Mouse (Mus musculus) thymus, postnatal 36 days (tissue): Measurements from ENCODE around the gene Bag2.
"Not testable (repeated sequence)": the region's sequence is repeated elsewhere in the genome, so short reads cannot be mapped to it uniquely, and the experiment has no call there.

ENCODE experiments used
- DNase-seq, 2 experiments: peaks; one replicate each; pipeline ENCODE4 v3.0.0; 2022; ENCODE audit warnings: mixed read lengths in 2 of 2

The Bag2 gene

DNA sequence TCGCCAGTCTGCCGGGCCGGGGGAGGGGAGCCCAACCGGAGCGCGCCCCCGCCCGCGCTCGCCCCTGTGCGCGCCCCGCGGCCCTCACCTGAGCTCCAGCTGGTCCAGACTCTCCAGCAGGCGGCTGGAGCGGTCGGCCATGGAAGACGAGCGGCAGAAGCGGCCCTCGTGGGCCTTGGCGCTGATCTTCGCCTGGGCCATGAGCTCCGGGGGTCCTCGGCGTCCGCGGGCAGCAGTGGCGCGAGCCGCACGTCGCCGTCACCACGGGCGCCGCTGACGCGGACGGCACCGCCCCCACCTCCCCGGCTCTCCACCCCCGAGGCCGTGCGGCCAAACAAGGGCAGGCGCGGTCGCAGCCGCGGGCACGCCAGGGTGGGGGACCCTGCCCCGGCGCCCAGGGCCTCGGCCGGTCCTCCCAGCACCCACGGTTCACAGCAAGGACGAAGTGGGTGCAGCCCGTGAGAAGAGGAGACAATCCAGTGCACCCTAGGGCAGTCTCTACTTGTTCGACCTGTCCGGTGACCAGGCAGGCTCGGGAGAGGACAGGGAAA lies at the start of gene Bag2:
Gene Bag2 (minus strand): TSS at position 305 of the 551 bp plus-strand sequence.
- DNase-seq: peak; percentile 55 to 58

DNA sequence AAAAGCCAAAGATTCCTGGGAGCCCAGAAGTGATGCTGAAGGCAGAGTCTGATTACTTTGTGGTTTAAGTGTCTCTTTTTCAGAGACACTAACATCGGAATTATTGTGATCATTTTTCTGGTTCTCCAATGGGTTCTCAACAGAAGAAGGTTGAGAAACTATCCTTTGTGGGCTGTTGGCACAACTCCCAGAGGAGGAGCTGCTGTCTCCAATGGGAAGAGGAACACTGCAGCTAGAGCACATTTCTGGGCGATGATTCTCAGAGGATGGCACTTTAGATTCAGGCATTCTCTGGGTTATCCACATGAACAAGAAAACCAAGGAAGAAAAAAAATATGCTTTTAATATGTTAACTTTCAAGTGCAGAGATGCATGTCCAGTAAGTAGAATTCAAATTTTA lies 45.7 kb upstream of the Bag2 start:
- no peak for DNase-seq

DNA sequence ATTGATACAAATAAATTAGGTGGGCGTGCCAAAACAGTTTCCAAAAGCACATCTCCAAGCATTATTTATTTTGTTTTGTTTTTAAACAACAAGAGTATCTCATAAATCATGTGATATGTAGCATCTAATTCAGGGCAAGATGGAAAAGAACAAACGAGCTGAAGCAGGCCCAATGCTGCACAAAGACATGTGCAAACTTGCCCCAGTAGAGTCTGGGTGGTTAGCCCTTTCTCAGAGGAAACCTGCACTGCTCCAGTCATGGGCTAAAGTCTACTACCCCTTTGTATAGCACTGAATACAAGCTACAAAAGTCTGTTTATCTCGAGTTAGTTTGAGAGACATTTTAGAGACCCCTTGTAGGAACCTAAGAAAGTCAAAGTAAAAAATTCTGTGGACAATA lies 42.0 kb upstream of the Bag2 start:
- DNase-seq: no peak

DNA sequence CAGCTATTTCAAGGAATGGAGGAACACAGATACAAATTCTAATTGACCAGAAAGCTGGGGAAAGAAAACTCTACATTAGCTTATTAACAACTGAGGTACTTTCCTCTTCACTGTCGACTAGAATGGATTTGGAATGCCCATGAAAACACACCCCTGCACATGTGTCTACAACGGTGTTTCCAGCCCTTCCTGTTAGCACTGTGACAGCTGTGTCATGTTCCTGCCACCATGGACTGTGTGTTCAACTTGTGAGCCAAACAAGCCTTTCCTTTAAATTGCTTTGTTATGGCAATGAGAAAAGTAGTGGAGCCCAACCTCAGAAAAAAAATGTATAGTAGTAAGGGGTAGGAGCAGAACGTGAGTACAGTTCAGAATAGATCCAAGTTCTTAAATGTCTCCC lies 30.9 kb upstream of the Bag2 start:
- DNase-seq: no peak

DNA sequence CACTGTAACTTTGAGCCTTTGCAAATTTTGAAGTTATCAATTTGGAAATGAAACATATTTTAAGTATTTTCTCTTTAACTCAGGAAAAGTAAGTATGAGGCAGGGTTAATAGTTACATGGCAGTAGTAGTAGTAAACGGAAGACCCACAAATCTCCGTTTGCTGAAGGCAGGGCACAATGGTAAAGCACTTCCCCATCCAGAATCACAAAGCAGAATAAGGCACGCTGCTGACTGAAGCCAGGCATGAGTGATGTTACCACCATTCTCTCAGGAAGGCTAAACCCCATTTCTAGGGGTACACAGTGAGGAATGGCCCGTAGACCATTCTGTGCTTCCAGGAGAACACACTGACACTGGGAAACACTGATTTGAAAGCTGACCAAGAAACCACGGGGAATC lies 30.5 kb upstream of the Bag2 start:
- DNase-seq: no peak

DNA sequence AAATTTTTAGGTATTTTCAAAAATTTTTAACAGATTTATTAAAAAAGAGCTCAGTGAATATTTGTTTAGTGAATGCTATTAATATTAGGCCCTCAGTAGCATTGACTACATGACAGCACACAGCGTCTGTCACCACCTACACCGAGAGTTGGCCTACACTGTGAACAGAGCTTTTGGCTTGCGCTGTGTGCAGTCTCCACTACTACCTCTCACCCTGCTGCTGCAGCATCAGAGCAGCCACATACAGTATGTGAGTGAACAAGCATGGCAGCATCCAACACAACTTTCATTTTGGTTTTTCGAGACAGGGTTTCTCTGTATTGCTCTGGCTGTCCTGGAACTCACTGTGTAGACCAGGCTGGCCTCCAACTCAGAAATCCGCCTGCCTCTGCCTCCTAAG lies 27.0 kb upstream of the Bag2 start:
- no peak for DNase-seq

DNA sequence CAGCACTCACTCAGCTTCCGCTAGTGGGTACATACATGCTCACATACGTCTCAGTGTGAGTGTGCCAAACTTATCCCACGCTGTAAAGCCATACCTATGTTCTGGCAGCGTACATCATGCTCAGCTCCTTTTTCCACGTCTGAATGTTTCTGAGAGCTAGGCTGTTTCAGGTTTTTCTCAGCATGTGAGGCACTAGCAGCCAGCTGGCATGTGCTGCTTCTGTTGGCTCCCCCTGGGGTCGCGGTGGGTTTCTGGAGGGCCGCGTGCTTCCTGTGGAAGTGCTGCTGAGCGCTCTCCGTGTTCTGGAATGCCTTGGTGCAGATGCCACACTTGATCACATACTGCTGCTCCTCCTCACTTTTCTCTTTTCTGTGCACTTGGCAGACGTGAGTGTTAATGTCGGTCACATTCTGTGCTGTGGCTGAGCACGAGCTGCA lies 18.6 kb upstream of the Bag2 start:
- no peak for DNase-seq

DNA sequence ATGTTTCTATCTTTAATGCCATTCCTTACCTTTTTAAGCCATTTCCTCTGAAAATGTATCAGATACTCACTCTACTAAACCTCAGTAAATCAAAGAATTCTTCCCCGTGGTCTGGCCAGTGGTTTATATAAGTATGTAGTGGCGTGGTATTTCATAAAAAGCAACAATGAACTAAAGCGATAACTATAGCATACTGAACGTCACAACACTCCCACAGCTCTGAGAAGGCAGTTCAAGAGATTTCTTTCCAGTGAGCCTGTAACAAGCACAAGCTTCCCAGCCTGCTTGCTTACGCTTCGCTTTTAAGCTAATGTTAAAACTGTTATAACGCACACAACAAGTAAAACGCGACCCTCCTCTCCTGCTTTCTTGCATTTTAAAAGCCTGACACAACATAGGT lies 14.5 kb upstream of the Bag2 start:
- no peak for DNase-seq

DNA sequence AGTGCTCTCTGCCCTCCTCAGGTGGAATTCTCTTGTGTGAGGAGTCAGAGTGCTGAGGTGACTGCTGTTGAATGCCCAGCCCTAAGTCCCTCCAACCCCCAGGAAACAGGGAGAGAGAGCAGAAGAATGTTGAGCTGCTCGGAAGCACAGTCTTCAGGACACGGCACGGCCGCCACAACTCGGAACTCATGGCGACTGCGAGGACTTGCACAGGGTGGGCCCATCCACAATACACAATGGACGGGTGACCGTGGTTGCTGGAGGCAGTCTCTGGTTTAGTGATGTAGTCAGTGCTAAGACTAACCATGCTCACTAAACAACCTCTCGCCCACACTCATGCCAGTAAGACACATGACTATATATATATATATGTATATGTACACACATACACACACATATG lies 14.0 kb upstream of the Bag2 start:
- no peak for DNase-seq

DNA sequence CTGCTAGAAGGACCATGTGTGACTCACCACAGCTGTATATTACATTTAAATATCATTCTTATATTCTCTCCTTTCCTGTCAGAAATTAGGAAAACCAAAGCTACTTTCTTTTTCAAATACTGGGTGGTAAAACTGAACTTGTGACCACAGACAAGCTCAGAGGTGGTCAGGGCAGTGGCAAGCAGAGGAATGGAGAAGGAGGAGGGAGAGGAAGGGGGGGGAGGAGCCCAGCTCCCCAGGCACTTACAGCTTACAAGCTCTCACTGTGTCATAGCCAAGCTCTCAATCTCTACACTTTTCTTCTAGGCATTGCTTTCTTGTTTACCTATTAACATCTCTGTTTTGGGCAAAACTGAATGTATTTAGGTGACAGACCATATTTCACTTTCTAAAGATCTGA lies 11.2 kb upstream of the Bag2 start:
- DNase-seq: no peak

DNA sequence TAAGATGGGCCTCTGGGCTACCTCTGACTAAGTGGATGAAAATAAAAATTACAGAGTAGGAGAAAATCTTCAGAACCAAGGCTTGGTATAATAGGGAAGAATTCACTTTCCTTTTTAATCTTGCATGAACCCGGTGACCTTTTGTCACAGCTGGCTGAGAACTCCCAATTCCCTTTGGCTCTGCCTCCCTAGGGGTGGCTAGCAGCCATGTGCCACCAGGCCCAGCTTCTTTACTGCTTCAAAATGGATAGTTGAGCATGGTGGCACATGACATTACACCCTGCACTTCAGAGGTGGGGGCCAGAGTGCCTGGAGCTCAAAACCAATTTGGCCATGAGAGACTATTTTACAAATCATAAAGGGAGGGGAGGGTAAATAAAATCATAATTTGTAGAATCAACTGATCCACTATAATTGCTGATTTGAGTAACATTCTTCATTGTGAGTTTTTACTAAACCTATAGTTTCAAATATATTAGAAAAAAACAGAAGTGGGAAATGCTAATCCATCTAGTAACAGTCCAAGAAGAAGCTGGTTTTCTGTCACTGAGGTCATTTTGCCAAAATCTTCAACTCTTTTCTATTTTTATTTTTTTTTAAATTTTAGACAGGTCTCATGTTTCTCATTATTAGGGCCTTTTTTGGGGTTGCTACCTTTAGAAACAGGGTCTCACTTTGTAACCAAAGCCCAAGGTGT lies 10.6 kb upstream of the Bag2 start:
- no peak for DNase-seq

DNA sequence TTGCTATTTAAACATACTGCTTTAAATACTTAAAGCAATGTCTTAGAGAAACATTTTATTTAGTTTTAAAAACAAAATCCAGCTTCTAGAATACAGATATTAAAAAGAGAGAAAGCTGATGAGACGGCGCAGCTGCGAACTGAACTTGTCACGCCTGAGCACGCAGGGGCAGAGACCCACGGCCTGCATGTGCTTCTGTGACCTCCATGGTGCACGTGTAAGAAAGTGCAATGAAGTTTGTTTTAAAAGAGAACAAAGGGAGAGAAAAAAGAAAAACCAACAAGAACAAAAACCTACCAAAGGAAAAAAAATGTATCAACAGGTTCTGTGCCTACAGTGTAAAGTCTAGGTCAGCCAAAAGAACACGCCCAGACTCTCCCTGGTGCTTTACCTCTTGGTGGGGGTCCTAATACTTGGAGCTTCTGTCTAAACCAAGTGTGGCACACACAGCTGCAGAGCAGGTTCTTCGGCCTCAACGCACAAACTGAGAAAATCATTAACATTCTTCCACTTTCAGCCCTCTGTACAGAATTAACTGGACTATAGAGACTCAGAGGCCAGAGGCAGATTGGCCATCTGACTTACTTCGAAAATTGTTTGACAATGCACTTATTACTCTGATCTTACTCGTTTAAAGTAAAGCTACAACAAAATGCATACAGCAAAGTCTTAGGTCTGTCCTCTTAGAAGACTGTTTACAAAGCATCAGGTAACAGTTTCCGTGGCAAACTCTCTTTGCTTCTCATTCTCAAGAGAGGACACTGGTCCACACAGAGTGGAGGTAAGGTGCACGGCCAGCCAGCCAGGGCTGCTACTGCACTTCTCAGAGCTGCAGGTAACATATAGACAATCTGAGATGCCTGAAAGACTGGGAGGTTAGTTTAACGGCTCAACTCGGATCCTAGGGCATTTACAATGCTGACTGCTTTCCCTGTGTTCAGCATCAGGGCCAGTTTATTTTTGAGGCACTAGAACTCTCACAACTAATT lies 9.2 kb upstream of the Bag2 start:
- DNase-seq: no peak

DNA sequence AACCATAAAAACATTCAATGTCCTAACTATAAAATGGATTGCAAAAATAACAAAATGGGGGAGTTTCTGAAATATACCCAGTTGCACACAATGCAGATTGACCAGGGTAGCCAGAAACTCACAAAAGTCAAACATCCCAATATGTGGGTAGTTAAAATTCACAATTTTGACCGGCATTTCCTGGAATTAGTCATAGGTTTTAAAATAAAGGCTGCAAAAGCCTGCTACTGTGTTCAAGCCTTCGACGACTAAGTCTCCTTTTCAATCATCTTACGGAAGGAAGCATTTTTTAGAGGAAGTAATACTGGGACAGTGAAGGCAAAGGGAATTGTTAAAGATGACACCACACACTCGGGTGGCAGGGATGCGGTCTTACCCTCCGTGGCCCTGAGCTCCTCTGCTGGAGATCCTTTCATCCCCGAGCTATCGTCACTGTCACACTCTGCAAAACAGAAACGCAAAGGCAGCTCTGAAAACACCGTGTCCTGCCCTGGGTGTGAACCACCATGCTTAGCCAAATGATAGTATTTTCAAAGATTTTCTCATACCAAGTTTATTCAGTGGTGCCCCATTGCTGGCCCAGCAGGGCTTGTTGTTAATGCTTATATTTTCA lies 8.0 kb upstream of the Bag2 start:
- no peak for DNase-seq

DNA sequence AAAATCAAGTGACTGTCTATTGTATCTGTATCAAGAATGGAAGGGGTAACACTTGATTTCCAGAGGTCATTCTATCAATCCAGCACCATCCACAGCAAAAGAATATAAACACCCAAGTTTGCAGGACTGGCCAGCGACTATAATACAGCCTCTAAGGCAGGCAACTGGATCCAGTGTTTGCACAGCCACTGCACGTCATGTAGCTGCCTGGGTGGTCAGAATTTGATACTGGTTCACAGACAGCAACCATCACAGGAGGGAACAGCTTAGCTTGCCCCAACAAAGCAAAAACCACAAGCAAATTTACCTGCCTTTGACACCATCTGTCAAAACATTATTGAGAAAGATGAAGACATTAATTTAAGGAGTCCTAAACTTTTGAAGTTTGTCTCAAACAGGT lies 6.2 kb upstream of the Bag2 start:
- no peak for DNase-seq

DNA sequence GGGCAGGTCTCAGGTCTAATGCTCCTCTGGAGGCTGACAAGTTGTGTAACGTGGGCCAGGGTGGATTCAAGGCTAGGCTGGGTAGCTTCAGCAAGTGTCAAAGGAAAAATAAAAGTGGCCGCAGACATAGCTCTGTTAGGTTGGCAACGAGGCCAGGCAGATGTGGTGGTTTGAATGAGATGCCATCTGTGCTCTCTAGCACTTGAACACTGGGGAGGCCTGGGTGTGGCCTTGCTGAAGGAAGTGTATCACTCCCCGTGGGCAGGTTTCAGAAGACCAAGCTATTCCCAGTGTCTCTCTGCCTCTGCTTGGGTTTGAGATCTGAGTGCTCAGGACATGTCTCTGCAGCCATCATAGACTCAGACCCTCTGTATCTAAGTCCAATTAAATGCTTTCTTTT lies 893 bp upstream of the Bag2 start:
- peak in 1 of 2 experiments; percentile 14 for DNase-seq

DNA sequence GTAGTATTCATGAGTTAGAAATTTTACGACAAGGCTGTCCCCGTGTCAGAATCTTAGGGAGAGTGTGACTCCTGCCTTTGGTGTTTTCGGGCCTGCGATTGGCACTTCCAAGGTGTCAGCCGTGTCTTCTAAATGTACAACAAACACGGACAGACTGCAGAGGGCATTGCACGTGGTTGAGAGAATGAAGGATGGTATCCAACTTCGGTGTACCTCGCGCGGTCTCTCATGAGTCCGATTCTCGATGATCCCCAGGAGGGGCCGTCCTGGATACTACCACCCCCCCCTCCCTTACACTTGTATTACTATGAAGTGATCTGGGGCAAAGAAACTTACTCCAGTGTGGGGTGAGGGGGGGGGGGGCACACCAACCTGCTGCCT lies 572 bp downstream of the Bag2 start:
- peak; percentile 8 to 16 for DNase-seq

DNA sequence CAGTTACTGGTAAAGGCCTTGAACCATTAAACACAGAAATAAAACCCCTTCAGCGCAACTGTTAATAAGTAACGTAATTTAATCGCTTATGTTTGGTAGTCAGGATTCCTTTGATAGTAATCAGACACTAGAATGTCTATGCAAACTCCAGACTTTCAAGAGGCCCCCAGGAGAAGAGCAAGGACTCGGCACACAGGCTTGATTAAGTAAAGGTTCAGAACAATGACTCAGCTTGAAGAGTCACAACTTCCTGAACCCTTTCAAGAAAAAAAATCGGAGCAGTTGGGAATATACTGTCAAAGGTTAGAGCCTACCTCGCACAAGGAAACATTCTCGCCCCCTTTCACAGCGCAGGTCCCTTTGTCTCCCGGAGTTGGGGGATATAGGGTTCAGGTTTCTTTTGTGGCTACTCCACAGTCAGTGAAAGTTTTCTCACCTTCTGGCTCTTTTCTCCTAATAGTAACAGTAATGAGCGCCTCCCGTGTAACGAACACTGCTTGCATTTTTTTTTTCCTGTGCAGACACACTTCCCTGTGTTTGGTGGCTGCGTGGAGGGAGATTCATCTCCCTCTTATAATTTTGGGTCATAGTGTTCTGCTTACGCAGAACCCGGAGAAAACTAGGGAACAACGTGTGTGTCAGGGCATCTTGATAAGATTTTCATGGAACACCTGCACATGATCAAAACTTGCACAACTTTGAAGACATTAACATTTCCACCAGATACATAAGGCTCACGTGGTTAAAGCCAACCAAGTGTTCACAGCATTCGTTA lies 1.1 kb downstream of the Bag2 start:
- no peak for DNase-seq

DNA sequence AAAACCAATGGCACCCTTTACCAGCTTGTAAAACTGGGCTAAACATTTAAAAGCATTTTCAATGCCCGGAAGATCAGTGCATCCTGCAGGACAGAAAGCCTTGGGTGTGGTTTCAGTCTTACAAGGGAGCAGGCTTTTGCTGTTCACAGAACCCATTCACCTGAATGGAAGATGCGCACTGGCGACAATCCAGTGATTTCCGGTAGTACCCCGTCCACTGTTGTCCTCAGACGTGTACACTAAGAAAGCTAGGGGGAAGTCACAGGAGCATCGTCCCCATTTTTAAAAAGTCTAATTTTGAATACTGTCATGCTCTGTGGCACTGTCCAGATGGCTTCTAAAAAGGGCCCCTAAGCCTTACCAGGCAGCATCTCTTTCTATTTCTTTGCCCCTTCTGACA lies 1.8 kb downstream of the Bag2 start:
- no peak for DNase-seq

DNA sequence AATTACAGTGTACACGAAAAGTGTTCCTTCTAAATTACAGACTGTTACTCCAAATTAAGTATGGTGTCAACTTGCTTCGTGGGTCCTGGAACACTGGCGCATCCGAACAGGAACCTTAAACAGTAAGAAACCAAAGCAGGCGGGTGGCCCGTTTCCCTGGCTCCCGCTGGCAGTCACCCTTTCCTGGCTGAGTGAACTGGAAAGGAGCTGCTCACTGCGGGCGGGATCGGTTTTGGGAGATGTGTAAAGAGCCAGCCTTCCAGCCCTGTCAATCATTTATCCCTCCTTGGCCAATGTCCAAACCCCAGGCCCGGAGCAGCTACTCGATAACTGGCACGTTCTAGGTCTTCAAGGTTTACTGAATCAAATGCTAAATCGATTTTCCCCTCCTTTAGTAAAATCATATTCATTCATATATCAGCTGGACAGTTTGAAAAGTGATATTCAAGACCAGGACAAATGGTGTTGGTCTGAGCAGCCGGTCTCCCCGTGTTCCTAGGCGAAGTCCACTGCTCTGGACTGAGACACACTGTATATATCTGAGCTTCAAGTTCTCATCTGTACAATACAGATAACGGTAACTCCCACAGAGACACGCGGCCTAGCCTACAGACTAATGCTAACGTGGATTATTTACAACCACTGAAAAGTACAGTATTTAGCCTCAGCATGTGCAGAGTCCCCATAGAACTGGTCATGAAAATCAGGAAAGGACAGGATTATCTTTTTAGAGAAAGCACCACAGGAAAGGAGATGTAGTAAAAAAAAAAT lies 2.4 kb downstream of the Bag2 start:
- no peak for DNase-seq

DNA sequence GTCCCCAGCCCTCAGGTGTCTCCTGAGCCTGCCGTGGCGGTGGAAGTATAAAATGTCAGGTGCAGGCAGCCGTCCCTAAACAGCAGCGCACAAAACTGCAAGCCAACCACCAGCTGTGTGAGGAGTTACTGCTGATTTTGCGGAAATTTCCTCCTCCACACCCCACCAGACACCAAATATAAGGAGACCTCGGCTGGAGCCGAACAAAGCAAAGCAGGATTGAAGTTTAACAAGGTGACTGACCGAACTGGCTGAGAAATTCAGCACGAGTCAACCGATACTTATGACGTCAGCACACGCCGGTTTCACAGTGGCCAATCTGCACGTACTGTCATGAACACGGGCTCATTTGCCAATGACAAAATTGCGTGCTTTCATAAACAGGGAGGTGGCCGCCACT lies 3.5 kb downstream of the Bag2 start:
- no peak for DNase-seq

DNA sequence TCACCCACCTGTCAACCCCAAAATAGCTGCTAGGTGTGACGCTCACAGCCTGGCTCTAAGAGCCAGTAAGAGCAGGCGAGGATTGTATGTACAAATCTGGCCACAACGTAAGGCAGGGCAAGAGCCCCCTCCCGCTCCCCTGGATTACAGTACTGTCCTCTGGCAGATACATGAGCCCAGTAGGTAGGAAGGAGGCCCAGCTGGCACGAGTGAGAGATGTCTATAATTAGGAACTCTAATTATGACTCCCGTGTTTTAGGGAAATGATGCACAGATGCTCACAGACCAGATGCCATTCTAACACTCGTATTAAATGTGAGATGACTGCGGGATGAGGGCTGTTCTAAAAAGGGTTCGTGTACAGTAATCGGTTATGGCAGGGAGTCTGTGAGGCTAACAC lies 6.3 kb downstream of the Bag2 start:
- no peak for DNase-seq

DNA sequence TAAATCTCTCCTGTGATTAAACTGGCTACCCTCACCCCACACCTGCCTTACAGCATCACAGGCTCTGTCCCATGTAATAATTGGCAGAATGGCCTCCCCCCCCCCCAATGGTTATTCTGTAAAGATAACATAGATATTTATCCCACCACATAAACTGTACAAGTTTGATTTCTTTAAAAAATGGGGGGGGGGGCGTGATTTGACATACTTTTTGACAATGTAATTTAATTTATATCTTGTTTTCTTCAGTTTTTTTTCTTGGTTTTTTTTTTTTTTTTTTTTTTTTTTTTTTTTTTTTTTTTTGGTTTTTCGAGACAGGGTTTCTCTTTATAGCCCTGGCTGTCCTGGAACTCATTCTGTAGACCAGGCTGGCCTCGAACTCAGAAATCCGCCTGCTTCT lies 7.9 kb downstream of the Bag2 start:
- DNase-seq: not testable (repeated sequence)
